Mouse (Mus musculus) lung, postnatal 0 days (tissue): ENCODE measurements at regions not wholly inside any gene's neighbourhood (a gene's known extent, or its start where the extent isn't known, plus 50 kb on each side); places are given as distances from the start of the nearest gene placed in this dataset.

ENCODE experiments used
- ATAC-seq: fragments of 200-750 bp; cut with Nextera tagmentation; 2 replicates; pipeline ENCODE4 v1.8.0; 2017; ENCODE audit warnings: moderate library complexity
- DNase-seq: peaks from one replicate; pipeline ENCODE4 v3.0.0-alpha.2; 2016; ENCODE audit warnings: low spot score
- H3K27ac ChIP-seq: fragments of 300-500 bp; sonication (generic); 2 replicates; pipeline ENCODE4 v1.5.1; 2014; ENCODE audit warnings: antibody characterized with exemption, mild to moderate bottlenecking, low read length, mixed read lengths
- H3K27me3 ChIP-seq: fragments of 300-500 bp; sonication (generic); replicated peaks from 2 replicates; pipeline ENCODE4 v1.6.1; 2014; ENCODE audit warnings: low read length, mixed read lengths; ENCODE audit not compliant: insufficient read depth
- H3K36me3 ChIP-seq: fragments of 300-500 bp; sonication (generic); 2 replicates; pipeline ENCODE4 v1.6.1; 2014; ENCODE audit warnings: low read length, mixed read lengths; ENCODE audit not compliant: insufficient read depth
- H3K4me1 ChIP-seq: fragments of 300-500 bp; sonication (generic); 2 replicates; pipeline ENCODE4 v1.6.1; 2014; ENCODE audit warnings: antibody characterized with exemption, low read depth, low read length, mixed read lengths; ENCODE audit not compliant: insufficient read depth
- H3K4me2 ChIP-seq: fragments of 300-500 bp; sonication (generic); replicated peaks from 2 replicates; pipeline ENCODE4 v1.6.1; 2014; ENCODE audit warnings: low read depth, mild to moderate bottlenecking, low read length, moderate library complexity, mixed read lengths
- H3K4me3 ChIP-seq: fragments of 300-500 bp; sonication (generic); 2 replicates; pipeline ENCODE4 v1.5.1; 2014; ENCODE audit warnings: low read depth, low read length
- H3K9ac ChIP-seq: fragments of 300-500 bp; sonication (generic); replicated peaks from 2 replicates; pipeline ENCODE4 v1.6.1; 2014; ENCODE audit warnings: low read depth, mild to moderate bottlenecking
- H3K9me3 ChIP-seq: fragments of 300-500 bp; sonication (generic); 2 replicates; pipeline ENCODE4 v1.6.1; 2016; ENCODE audit warnings: low read length, mixed read lengths
- CTCF ChIP-seq: IDR thresholded peaks from 2 replicates; pipeline ENCODE4 v1.5.1; 2016; ENCODE audit warnings: antibody characterized with exemption, mild to moderate bottlenecking
- EP300 ChIP-seq: IDR thresholded peaks from 2 replicates; pipeline ENCODE4 v1.6.1; 2016; ENCODE audit warnings: antibody characterized with exemption, mild to moderate bottlenecking, control low read depth
- WGBS: fragments of 180-500 bp; shearing (Covaris S2); extraction: QIAGEN DNeasy Blood & Tissue Kit; methylation state at CpG from one replicate; pipeline ENCODE4 v1.1.7; 2014; 5-methylcytosine and 5-hydroxymethylcytosine counted together

DNA sequence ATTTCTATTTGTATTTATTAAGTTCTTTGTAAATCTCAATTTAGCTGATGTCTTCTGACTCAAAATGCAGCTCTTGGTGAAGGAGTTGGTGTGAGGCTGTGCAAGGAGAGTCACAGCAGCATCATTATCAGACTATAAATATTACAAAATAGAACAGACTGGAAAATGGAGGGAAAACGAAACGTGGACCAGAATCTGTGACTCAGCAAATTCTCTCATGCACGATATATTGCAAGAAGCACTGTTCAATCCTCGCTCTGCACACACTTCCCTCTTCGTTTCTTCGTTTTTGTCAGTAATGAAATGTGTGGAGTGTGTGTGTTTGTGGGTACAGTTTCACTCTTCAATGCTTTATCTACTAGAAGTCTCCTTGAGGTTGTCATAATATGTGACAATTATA lies 215.5 kb downstream of the Ktn1 start:
- Histone ChIP-seq H3K4me3 (no peak overlapping the region), H3K9ac (no peak overlapping the region), H3K27ac (no peak overlapping the region), H3K9me3 (no peaks in the 10 kb centered on the region), H3K27me3 (no peaks in the 10 kb centered on the region), H3K36me3 (no peaks in the 10 kb centered on the region), H3K4me1 (no peaks in the 10 kb centered on the region), H3K4me2 (no peak overlapping the region)
- no peak for TF ChIP-seq EP300
- TF ChIP-seq CTCF: no peak
- ATAC-seq (no peak), DNase-seq (no peak)
- 79% methylated on average over 6 of the region's 6 CpGs for WGBS

DNA sequence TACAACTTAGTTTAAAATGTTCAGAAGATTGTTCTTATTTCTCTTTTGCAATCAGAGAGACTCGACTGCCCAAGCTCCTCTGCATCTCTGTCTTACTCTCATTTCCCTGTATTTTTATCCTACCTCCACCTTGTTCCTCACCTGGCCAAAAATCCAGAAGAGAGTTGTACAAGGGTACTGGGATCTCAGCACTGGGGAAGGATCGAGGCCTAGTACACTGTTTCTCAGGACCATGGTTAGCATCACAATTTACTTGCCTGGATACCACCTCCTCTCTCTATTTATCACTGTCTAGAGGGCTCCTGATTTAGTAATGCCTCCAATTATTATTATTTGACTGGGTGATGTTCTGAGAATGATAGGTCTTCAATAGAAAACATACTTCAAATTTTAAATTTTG lies 218.8 kb downstream of the Ktn1 start:
- Histone ChIP-seq H3K27me3 (no peaks in the 10 kb centered on the region), H3K27ac (no peak overlapping the region), H3K4me1 (no peaks in the 10 kb centered on the region), H3K9me3 (no peaks in the 10 kb centered on the region), H3K4me2 (no peak overlapping the region), H3K4me3 (no peak overlapping the region), H3K36me3 (no peaks in the 10 kb centered on the region), H3K9ac (no peak overlapping the region)
- ATAC-seq: no peak
- no peak for TF ChIP-seq EP300
- TF ChIP-seq CTCF: no peak
- DNase-seq: no peak
- WGBS: 74% methylated on average over 2 of the region's 2 CpGs

- Histone ChIP-seq H3K36me3 (no peaks in the 10 kb centered on the region), H3K4me2 (no peak overlapping the region), H3K4me1 (no peaks in the 10 kb centered on the region), H3K9me3 (no peaks in the 10 kb centered on the region), H3K27ac (no peak overlapping the region), H3K9ac (no peak overlapping the region), H3K4me3 (no peak overlapping the region), H3K27me3 (no peaks in the 10 kb centered on the region)
- DNase-seq (no peak), ATAC-seq (no peak)
- no peak for TF ChIP-seq EP300
- TF ChIP-seq CTCF: no peak
- WGBS: 69% methylated on average over 3 of the region's 3 CpGs
These were observed 220.1 kb downstream of the Ktn1 start for GRCm38 (mm10) chr14:47868258-47868780.

DNA sequence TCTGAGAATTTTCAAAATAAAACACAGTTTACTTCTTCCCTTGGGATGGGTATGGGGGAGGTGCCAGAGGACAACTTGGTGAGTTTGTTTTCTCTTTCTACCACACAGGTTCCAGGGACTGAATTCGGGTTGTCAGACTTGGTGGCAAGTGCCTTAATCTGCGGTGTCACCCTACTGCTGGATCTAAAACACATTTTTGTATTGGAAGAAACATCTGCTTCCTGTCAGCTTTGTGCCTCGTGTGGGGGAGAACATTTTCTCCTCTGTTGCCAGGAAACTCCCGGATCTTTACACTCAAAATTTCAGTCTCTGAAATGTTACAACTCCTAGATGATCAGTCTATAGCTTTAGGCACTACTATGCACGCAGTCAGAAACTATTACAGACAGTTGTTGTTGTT lies 228.3 kb downstream of the Ktn1 start:
- H3K4me2 ChIP-seq: no peak overlapping the region
- no peak overlapping the region for H3K9ac ChIP-seq
- H3K36me3 ChIP-seq: no peaks in the 10 kb centered on the region
- no peak overlapping the region for H3K4me3 ChIP-seq
- no peaks in the 10 kb centered on the region for H3K4me1 ChIP-seq
- no peak overlapping the region for H3K27ac ChIP-seq
- TF ChIP-seq CTCF: no peak
- TF ChIP-seq EP300: no peak
- ATAC-seq: no peak
- H3K27me3 ChIP-seq: no peaks in the 10 kb centered on the region
- peak; percentile 48 for DNase-seq
- no peaks in the 10 kb centered on the region for H3K9me3 ChIP-seq
- WGBS: 27% methylated on average over 5 of the region's 5 CpGs

DNA sequence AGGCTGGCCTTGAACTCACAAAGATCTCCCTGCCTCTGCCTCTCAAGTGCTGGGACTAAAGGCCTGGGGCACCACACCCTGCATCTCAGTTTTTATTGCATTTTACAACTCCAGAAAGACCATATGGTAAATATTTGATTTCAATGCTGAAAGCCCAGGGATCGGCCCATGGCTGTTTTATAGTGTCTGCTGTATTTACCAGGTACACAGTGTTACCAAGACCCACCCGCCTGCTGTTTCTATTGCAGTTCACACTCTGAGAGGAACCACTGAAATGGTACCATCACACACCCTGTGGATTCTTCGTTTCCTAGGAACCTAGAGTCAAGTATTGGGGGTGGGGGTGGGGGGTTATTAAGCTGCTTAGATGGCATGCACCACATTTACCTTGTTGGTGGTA lies 228.9 kb downstream of the Ktn1 start:
- no peak overlapping the region for H3K4me3 ChIP-seq
- ATAC-seq: no peak
- H3K4me2 ChIP-seq: no peak overlapping the region
- no peaks in the 10 kb centered on the region for H3K4me1 ChIP-seq
- H3K9me3 ChIP-seq: no peaks in the 10 kb centered on the region
- WGBS: 62% methylated on average over 3 of the region's 3 CpGs
- TF ChIP-seq CTCF (no peak), EP300 (no peak)
- no peaks in the 10 kb centered on the region for H3K27me3 ChIP-seq
- no peak overlapping the region for H3K9ac ChIP-seq
- no peak for DNase-seq
- H3K36me3 ChIP-seq: no peaks in the 10 kb centered on the region
- no peak overlapping the region for H3K27ac ChIP-seq

- Histone ChIP-seq H3K4me1 (no peaks in the 10 kb centered on the region), H3K27me3 (no peaks in the 10 kb centered on the region), H3K9me3 (no peaks in the 10 kb centered on the region), H3K9ac (no peak overlapping the region), H3K4me3 (no peak overlapping the region), H3K27ac (no peak overlapping the region), H3K36me3 (no peaks in the 10 kb centered on the region), H3K4me2 (no peak overlapping the region)
- TF ChIP-seq CTCF: no peak
- no peak for TF ChIP-seq EP300
- DNase-seq (no peak), ATAC-seq (no peak)
- WGBS: 66% methylated on average over 5 of the region's 5 CpGs
These were observed 229.7 kb downstream of the Ktn1 start for GRCm38 (mm10) chr14:47877771-47878443.

GRCm38 (mm10) chr14:47885326-47885725 lies 235.3 kb upstream of the Peli2 start:
- 76% methylated on average over 3 of the region's 3 CpGs for WGBS

More at GRCm38 (mm10) chr14:47885326-47885725, 235.3 kb upstream of the Peli2 start:
- H3K27me3 ChIP-seq: no peaks in the 10 kb centered on the region
- H3K4me1 ChIP-seq: no peaks in the 10 kb centered on the region
- no peak overlapping the region for H3K4me3 ChIP-seq
- no peaks in the 10 kb centered on the region for H3K36me3 ChIP-seq
- no peaks in the 10 kb centered on the region for H3K9me3 ChIP-seq
- DNase-seq: no peak
- H3K27ac ChIP-seq: no peak overlapping the region
- no peak overlapping the region for H3K4me2 ChIP-seq
- H3K9ac ChIP-seq: no peak overlapping the region
- no peak for ATAC-seq
- TF ChIP-seq EP300: no peak
- no peak for TF ChIP-seq CTCF
